Mouse (Mus musculus): Measurements from ENCODE around the gene Tns1.

The Tns1 gene

DNA sequence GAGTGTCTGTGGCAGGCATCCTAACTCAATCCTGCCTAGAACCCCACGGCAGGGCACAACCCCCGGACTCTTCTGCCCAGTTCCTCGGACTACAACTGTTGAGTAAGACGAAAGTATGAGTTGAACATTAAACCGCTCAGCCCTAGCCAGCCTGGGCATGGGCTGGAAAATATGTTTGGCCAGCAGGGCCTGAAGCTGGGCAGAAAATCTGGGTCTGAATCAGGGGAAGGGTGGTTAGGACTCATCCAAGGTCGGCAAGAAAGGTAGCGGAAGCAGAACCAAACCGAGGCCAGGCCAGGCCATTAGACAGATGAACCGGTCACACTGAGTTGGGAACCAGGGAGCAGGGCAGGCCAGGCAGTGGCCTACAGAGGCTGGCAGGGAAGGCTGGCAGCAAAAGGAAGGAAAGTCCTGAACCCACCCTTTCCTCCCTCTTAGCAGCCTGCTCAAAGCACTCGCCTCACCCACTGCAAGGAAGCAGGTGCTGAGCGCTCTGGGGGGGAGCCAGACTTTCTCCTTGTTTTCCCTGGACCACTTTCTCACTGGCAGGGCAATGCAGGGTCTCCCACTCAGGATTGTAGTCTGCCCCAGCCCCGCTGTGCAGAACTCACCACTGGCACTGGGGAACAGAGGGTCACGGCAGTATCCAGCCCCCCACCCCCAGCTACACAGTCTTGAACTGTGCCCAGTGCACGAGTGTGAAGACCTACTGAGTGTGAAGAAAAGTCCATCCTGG, 110.8 kb downstream of the Tns1 start:
- in situ Hi-C loops (cut with MboI): no loop called here

GRCm38 (mm10) chr1:74012706-74013105, 111.5 kb downstream of the Tns1 start:
- in situ Hi-C loops (cut with MboI): no loop called here

- in situ Hi-C loops (cut with MboI): no loop called here
Measured at GRCm38 (mm10) chr1:74009495-74009894, 114.8 kb downstream of the Tns1 start.

GRCm38 (mm10) chr1:74008966-74009365, 115.3 kb downstream of the Tns1 start:
- in situ Hi-C loops (cut with MboI): no loop called here

- in situ Hi-C loops (cut with MboI): no loop called here
Measured at GRCm38 (mm10) chr1:74008498-74008897, 115.8 kb downstream of the Tns1 start.

DNA sequence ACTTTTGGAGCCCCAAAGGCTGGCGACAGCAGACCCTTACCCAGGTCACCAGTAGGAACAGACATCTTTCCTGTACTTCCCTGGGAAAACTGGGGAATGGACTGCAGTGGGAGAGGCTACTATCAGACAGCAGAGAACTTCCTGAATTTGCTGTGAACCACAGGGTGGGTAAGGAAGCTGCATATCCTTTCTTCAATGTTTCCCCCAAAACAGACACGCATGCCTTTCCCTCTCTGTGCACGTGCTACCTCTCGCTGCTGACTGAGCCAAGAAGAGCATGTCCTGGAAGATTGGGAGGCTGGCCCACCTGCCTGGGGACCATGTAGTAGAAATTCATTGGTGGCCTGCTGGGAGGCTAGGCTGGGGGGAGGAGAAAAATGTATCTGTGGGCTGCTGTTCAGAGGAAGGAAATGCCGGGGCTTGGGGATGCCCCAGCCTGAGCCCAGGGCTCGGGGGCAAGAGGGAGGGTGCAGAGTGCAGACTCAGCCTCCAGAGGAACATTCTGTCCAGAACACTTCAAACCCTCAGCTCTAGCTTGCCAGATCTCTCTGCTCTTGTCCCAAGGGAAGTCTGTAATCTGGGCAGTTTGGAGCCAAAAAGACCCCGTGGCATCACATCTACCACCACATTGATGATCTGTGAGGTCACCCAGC, 116.7 kb downstream of the Tns1 start:
- in situ Hi-C loops (cut with MboI): no loop called here

- in situ Hi-C loops (cut with MboI): no loop called here
Measured at GRCm38 (mm10) chr1:74005020-74005419, 119.2 kb downstream of the Tns1 start.

DNA sequence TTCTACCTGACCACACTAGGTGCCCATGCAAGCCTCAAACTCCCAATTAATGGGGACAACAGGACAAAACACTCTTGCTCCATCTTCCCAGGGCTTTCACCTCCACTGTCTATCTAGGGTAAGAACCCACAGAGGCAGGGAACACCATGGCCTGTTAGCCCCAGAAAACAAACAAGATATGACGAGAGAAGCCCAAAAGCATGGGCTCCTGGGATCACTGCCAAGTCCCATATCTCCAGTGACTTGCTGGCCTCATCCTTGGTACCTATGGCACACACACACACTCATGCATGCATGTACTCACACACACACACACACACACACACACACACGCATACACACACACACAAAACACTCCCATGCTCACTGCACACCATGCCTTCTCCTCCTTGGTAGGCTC, 120.5 kb downstream of the Tns1 start:
- in situ Hi-C loops (cut with MboI): no loop called here

GRCm38 (mm10) chr1:74001449-74001820, 122.8 kb downstream of the Tns1 start:
- in situ Hi-C loops (cut with MboI): no loop called here

- in situ Hi-C loops (cut with MboI): no loop called here
Measured at GRCm38 (mm10) chr1:74000810-74001448, 123.3 kb downstream of the Tns1 start.

DNA sequence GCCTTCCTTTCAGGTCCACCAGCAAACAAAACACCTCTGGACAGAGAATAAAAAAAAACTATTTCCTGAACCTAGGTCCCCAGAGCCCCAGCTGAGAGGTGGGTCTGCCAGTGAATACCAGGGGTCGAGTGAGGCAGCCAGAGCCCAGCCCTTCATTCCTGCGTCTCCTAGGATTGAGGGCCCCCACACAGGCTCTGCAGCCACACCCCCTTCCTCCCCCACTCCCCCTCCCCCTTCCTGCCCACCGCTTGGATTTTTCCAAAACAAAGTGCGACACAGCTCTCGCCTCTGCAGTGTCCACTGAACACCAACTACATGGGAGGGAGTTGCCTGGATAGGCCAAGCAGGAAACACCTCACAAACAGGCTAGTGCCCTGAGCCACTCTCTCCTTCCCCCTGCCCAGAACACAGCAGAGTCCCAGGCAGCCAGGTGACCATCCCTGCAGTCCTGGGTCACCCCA, 124.0 kb downstream of the Tns1 start:
- in situ Hi-C loops (cut with MboI): no loop called here

DNA sequence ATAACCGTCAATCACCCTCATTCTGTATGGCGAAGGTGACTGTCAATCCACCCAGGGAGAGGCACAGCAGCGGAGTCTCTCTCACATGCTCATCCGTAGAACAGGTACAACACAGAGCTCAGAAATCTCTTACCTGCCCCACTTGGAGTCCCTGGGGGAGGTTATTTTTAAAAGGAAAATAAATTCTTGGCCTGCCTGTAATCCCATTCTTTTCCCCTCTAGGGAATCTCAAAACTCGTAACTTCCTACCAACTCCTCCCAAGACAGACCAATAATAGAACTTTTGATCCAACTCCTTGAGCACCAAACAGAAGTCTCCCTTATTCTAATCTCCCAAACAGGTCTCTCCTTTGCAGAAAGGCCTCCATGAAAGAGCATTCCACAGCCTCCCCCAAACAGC, 124.7 kb downstream of the Tns1 start:
- in situ Hi-C loops (cut with MboI): loop anchor here (10.0 kb wide), 1 partner anchor 95 kb away; no protein-coding TSS in a partner anchor

GRCm38 (mm10) chr1:73998925-73999375, 125.3 kb downstream of the Tns1 start:
- in situ Hi-C loops (cut with MboI): loop anchor here (10.0 kb wide), 1 partner anchor 94 kb away; no protein-coding TSS in a partner anchor

DNA sequence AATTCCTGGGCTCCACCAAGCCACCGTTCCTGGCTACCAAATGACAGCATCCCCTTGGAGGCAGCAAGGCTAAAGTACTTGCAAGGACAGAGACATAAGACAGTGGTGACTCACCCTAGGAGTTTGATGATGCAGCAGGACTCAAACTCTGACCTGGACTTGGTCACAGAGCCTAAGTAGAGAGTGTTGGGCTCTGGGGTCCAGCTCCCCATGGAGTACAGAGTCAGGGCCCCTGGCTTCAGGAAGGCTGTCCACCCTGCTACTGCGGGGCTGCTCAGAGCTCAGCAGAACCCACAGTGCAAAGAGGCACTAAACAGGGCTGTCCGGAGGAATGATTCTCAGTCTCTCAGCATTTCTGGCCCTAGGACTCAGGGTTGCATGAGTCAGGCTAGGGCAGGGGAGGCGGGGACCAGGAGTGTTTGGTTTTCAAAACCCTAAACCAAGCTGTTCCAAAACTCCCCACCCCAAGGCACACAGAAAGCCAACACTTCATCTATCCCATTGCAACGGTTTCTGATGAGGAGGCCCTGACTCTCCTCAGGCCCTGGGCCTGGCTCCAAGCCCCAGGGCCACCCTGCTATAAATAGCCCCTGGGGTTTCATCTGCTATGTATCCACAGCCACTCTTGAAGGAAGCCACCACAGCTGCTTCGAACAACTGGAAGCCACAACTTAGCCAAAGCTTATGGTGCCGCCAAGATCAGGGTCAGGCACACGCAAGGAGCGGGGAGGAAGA, 126.0 kb downstream of the Tns1 start:
- in situ Hi-C loops (cut with MboI): loop anchor here (10.0 kb wide), 1 partner anchor 93 kb away; no protein-coding TSS in a partner anchor

- in situ Hi-C loops (cut with MboI): loop anchor here (10.0 kb wide), 1 partner anchor 93 kb away; no protein-coding TSS in a partner anchor
Measured at GRCm38 (mm10) chr1:73997341-73997740, 126.9 kb downstream of the Tns1 start.

GRCm38 (mm10) chr1:73996650-73997049, 127.6 kb downstream of the Tns1 start:
- in situ Hi-C loops (cut with MboI): loop anchor here (10.0 kb wide), 1 partner anchor 92 kb away; no protein-coding TSS in a partner anchor

DNA sequence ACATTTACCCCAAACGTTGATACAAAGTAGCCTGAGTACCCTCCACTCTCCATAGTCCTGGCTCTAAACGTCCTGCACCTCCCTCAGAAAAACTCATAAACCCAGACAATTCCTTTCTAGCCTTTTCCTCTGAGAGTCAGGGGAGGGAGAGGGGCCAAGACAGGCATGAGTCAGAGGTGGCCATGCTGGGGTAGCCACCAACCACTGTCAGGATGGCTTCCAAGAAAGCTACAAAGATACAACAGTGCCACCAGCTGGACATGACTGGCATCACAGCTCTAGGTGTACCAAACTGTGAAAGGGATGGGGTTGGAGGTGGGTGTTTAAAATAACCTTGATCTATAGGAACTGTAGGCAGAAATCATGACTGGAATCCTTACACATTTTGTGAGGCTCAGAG, 128.0 kb downstream of the Tns1 start:
- in situ Hi-C loops (cut with MboI): loop anchor here (10.0 kb wide), 1 partner anchor 91 kb away; no protein-coding TSS in a partner anchor

DNA sequence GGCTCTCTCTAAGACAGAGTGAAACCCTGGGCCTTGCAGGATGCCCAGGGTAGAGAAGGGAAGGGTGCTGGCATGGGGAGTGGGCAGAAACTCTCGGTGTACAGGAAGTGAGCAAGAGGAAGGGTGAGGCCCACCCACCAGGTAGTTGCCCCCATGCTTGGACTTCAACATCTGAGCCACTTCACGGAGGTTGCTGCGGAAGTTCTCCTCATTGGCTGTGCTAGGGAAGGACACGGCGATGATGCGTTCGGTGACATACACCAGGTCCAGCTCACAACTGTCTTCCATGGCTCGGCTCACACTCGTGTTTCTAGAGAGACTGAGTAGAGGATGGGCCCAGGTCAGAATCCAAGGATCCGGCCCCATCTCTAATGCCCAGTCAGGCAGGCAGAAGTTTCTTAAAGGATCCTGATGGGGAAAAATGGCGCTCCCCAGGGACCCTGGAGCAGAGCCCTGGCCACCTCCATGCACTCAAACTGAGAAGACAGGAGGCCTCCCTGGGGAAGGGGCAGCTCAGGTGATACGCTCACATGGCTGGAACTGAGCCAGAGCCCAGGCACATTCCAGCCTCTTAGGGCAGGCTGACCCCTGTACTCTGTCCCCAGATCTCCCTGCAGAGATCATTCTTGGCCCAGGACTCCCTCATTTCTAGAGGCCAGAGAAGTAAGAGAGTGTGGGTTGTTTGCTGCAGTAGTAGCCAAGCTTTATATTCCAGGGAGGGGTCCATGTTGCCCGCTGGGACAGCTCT, 129.0 kb downstream of the Tns1 start:
- in situ Hi-C loops (cut with MboI): loop anchor here (10.0 kb wide), 1 partner anchor 90 kb away; no protein-coding TSS in a partner anchor

DNA sequence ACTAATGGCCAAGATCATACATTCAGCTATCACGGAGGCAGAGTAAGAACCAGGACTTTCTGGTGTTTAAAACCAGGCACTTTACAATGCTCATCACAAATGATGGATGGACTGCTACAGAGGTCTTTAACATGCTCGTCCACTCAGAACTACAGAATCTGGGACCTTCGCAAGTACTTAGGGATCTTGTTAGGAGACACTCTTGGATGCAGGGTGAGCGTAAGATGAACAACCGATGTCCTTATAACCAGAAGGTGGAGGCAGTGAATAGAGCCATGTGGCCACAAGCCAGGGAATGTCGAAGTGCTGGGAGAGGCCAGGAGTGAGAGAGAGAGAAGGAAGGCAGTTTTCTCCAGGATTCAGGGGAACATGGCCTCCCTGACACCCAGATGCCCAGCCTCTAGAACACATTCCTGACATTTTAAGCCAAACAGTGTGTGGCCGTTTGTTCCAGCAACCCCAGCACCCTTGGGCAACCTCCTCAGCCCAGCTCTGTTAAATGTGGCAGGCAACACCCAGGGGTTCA, 130.3 kb downstream of the Tns1 start:
- in situ Hi-C loops (cut with MboI): loop anchor here (10.0 kb wide), 1 partner anchor 89 kb away; no protein-coding TSS in a partner anchor

DNA sequence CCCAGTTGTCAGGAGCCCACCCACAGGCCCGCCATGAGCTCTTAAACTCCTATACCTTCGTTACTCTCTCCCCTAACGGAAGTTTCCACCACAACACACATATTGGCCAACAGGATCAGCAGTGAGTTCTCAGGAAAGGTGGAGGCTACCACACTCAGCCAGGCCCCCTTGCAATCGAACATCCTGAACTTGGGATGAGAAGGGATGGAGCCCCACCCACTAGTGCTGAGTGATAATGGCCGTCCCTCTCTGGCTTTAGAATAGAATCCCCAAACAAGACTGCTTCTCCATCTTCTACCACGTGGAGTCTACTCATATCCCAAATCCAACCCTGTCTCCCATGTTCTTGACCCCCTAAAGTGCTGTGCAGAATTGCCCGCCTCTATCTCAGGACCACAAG, 131.0 kb downstream of the Tns1 start:
- in situ Hi-C loops (cut with MboI): loop anchor here (10.0 kb wide), 1 partner anchor 88 kb away; no protein-coding TSS in a partner anchor
